Mouse (Mus musculus) CD4-positive naive resting alpha-beta T cell, adult 57 days (primary cell): ENCODE measurements around the gene Fgb. TPM values are rescaled to one million over a fixed set of nuclear protein-coding genes. Genes with fewer than 3 reads are reported as not detected.

Experiments used
- total RNA-seq: library from RNA; stranded (reverse); gene quantifications from one replicate; pipeline ENCODE4 v1.2.4, GENCODE M21; 2023

Gene Fgb
- total RNA-seq: not detected

GRCm38 (mm10) chr3:83049680-83050079, at the start of gene Fgb:
Gene Fgb (minus strand): TSS chr3:83049863.

GRCm38 (mm10) chr3:83055281-83056038, 5.8 kb upstream of the Fgb start, which contains the start of gene Plrg1:
Gene Plrg1 (plus strand): TSS chr3:83055522.

GRCm38 (mm10) chr3:83025475-83026301, 24.0 kb downstream of the Fgb start, which contains the start of gene Fga:
Gene Fga (plus strand): TSS chr3:83026076.

GRCm38 (mm10) chr3:83007557-83007956, 42.1 kb downstream of the Fgb start, which contains the start of gene Fgg:
Gene Fgg (plus strand): TSS chr3:83007724.

Other genes with a start within 250 kb of the Fgb start
- gene Rbm46, start 173.4 kb downstream of the Fgb start, total RNA-seq: not detected
- not detected for gene Lrat, start 145.9 kb downstream of the Fgb start, total RNA-seq
- gene Fgg, start 42.1 kb downstream of the Fgb start, total RNA-seq: not detected
- not detected for gene Fga, start 23.8 kb downstream of the Fgb start, total RNA-seq
- 57.8 TPM for gene Plrg1, start 5.7 kb upstream of the Fgb start, total RNA-seq
- not detected for gene Dchs2, start 78.1 kb upstream of the Fgb start, total RNA-seq